ENCODE assay signal across 21 mouse cellular contexts in the genomic region with DNA sequence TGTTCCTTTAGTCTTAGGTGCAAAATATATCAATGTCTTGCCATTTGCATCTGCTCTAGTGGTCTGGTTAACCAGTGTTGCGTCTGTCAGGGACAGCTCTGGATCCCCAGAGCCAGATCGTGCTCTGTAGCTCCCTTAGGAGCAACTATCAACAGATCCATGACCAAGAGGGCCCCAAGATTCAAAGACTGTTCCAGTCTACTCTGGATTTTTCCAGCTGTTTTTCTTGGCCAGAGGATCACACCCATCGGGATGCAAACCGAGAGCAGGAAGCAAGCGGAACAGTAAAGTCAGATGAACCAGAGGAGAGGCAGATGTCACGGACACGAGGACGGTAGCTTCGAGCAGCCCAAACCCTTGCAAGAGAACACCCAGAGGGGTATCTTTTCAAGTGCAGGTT. TPM values are rescaled to one million over a fixed set of nuclear protein-coding genes. Genes with fewer than 3 reads are reported as not detected.
DNase-seq lines count a peak whose midpoint lies in the region; ATAC-seq and TF ChIP-seq lines count a peak whose summit lies in the region.
"Had no signal": no experiment of that assay in that cellular context is flagged by ENCODE, and none has a peak within 500 bp of the region (broad histone marks: within the 10 kb centered on the region; RNA-seq: fewer than 3 reads in every experiment).

No protein-coding gene starts in this region.

- peak; percentile 40 to 70 for DNase-seq in heart, adult 18-20 months
- no peak for DNase-seq in heart, postnatal 0 days (ENCODE audit: low spot score)
- no peak for DNase-seq in heart, postnatal 10 days
- DNase-seq in lung, adult 2 months, result no peak
- DNase-seq in lung, postnatal 14 days, result no peak
- DNase-seq: adrenal gland, adult 2 months; adrenal gland, postnatal 25 days; cerebellum, adult 2 months; cerebellum, postnatal 10 days; gastrocnemius, postnatal 10 days; kidney, adult 8-10 months had no signal

- ATAC-seq in heart, embryonic 12.5 days (ENCODE audit: insufficient number of reproducible peaks, low FRiP score), result no peak
- ATAC-seq in heart, postnatal 0 days (ENCODE audit: insufficient read depth, low read depth), result no peak
- no peak for ATAC-seq in neural tube, embryonic 15.5 days (ENCODE audit: low FRiP score)
- ATAC-seq: forebrain, embryonic 15.5 days; intestine, embryonic 16.5 days had no signal

- no peaks in the 10 kb centered on the region for H3K4me1 ChIP-seq in heart, embryonic 12.5 days (replicated peaks)
- peaks cover 4% of the 10 kb centered on the region; the same call in 1 of the 2 replicates for H3K4me1 ChIP-seq in heart, postnatal 0 days (ENCODE audit: control insufficient read depth, insufficient read depth)
- H3K4me1 ChIP-seq in lung, adult 2 months (ENCODE audit: control insufficient read depth, insufficient read depth, low read length), result no peaks in the 10 kb centered on the region
- no peaks in the 10 kb centered on the region for H3K4me1 ChIP-seq in neural tube, embryonic 15.5 days
- H3K4me1 ChIP-seq: forebrain, embryonic 15.5 days had no signal

- TF ChIP-seq EP300 in heart, postnatal 0 days (IDR thresholded peaks at IDR 0.05; ENCODE audit: low read depth), result no peak

- H3K27me3 ChIP-seq in heart, embryonic 12.5 days (replicated peaks), result no peaks in the 10 kb centered on the region
- no peaks in the 10 kb centered on the region for H3K27me3 ChIP-seq in heart, postnatal 0 days (ENCODE audit: control insufficient read depth, insufficient read depth, low read length)
- H3K27me3 ChIP-seq in neural tube, embryonic 15.5 days (replicated peaks), result no peaks in the 10 kb centered on the region
- H3K27me3 ChIP-seq: forebrain, embryonic 15.5 days; heart, embryonic 15.5 days; hindbrain, embryonic 13.5 days had no signal

- H3K4me3 ChIP-seq in heart, embryonic 12.5 days, result no peak overlapping the region
- no peak overlapping the region for H3K4me3 ChIP-seq in heart, postnatal 0 days (ENCODE audit: low read depth, low read length)
- peak overlapping the region; percentile 22 for H3K4me3 ChIP-seq in lung, adult 2 months (replicated peaks; ENCODE audit: extremely low read depth, low read depth, low read length)
- H3K4me3 ChIP-seq in neural tube, embryonic 15.5 days (replicated peaks), result no peak overlapping the region
- H3K4me3 ChIP-seq: embryonic facial prominence, embryonic 10.5 days; forebrain, embryonic 15.5 days; heart, embryonic 15.5 days; hindbrain, embryonic 13.5 days had no signal

- H3K27ac ChIP-seq in heart, embryonic 12.5 days (ENCODE audit: poor library complexity, severe bottlenecking), result no peak overlapping the region
- H3K27ac ChIP-seq in heart, postnatal 0 days (ENCODE audit: low read depth), result peak overlapping the region; percentile 9; the same call in 1 of the 2 replicates
- no peak overlapping the region for H3K27ac ChIP-seq in neural tube, embryonic 15.5 days (replicated peaks)
- H3K27ac ChIP-seq: embryonic facial prominence, embryonic 10.5 days; forebrain, embryonic 15.5 days; heart, embryonic 15.5 days; hindbrain, embryonic 13.5 days had no signal

- H3K9me3 ChIP-seq in heart, embryonic 12.5 days (replicated peaks), result no peaks in the 10 kb centered on the region
- H3K9me3 ChIP-seq in heart, postnatal 0 days (replicated peaks; ENCODE audit: control insufficient read depth, low read length), result no peaks in the 10 kb centered on the region
- no peaks in the 10 kb centered on the region for H3K9me3 ChIP-seq in neural tube, embryonic 15.5 days (replicated peaks)
- H3K9me3 ChIP-seq: embryonic facial prominence, embryonic 10.5 days; forebrain, embryonic 15.5 days; heart, embryonic 15.5 days; hindbrain, embryonic 13.5 days had no signal

- H3K9ac ChIP-seq in heart, embryonic 12.5 days, result no peak overlapping the region
- no peak overlapping the region for H3K9ac ChIP-seq in heart, postnatal 0 days (replicated peaks; ENCODE audit: low read depth, low read length)
- no peak overlapping the region for H3K9ac ChIP-seq in neural tube, embryonic 15.5 days (replicated peaks)
- H3K9ac ChIP-seq: forebrain, embryonic 15.5 days; heart, embryonic 15.5 days; hindbrain, embryonic 13.5 days had no signal

- H3K36me3 ChIP-seq in heart, embryonic 12.5 days, result peaks cover 46% of the 10 kb centered on the region
- peaks cover 38% of the 10 kb centered on the region for H3K36me3 ChIP-seq in heart, postnatal 0 days (replicated peaks; ENCODE audit: control insufficient read depth, insufficient read depth, low read length)
- peaks cover 43% of the 10 kb centered on the region for H3K36me3 ChIP-seq in neural tube, embryonic 15.5 days

- no peak overlapping the region for H3K4me2 ChIP-seq in heart, embryonic 12.5 days
- no peak overlapping the region for H3K4me2 ChIP-seq in heart, postnatal 0 days (ENCODE audit: low read depth, low read length)
- no peak overlapping the region for H3K4me2 ChIP-seq in neural tube, embryonic 15.5 days
- H3K4me2 ChIP-seq: forebrain, embryonic 15.5 days; heart, embryonic 15.5 days; hindbrain, embryonic 13.5 days had no signal

- 79% methylated on average over 9 of the region's 9 CpGs for whole genome bisulfite sequencing in heart, embryonic 12.5 days
- WGBS in heart, postnatal 0 days, result 69% methylated on average over 9 of the region's 9 CpGs
- 80% methylated on average over 9 of the region's 9 CpGs for WGBS in lung, adult 2 months
- 89% methylated on average over 9 of the region's 9 CpGs for WGBS in neural tube, embryonic 15.5 days

- TF ChIP-seq POLR2A in lung, adult 2 months (IDR thresholded peaks at IDR 0.05; ENCODE audit: borderline replicate concordance, extremely low read depth, low read depth, low read length), result no peak

- intact Hi-C loops in heart, postnatal 10 days (cut with DNase I), result no loop called here

- no peak for TF ChIP-seq CTCF in heart, postnatal 0 days (IDR thresholded peaks at IDR 0.05; ENCODE audit: low read depth)
- TF ChIP-seq CTCF in lung, adult 2 months (IDR thresholded peaks at IDR 0.05; ENCODE audit: insufficient read depth, low read length), result no peak

RNA-seq across cellular contexts. Expression of gene Higd1b, which starts 0.5 kb away (rescaled TPM):
- total RNA-seq in heart, adult 18-20 months (2021), result 10 to 100 TPM; 10.6 to 15.7 TPM
- not detected in 2 replicates for polyA plus RNA-seq in heart, embryonic 12.5 days (2016; fragmentation: Nextera tagmentation; extraction: Ambion mirVana)
- 4.6 and 38.7 TPM in 2 replicates for total RNA-seq in heart, postnatal 0 days (2014; rRNA removed; ENCODE audit: low replicate concordance)
- 11.7 and 13.2 TPM in 2 replicates for polyA plus RNA-seq in heart, postnatal 0 days (2015; fragmentation: Nextera tagmentation; extraction: Ambion mirVana)
- total RNA-seq in heart, postnatal 10 days (2021), result 10 to 100 TPM; 19.0 to 23.1 TPM
- 52.5 and 72.6 TPM in 2 replicates for polyA plus RNA-seq in lung, adult 2 months (2012; rRNA removed)
- polyA plus RNA-seq in neural tube, embryonic 15.5 days (2015; fragmentation: Nextera tagmentation; extraction: Ambion mirVana), result 10.5 and 11.8 TPM in 2 replicates
- total RNA-seq: hematopoietic stem cell, adult 5-6 weeks had no signal
- polyA plus RNA-seq: embryonic facial prominence, embryonic 10.5 days had no signal

RNA-seq across cellular contexts. Expression of gene Gjc1, which starts 16.6 kb away (rescaled TPM):
- 10 to 100 TPM; 17.2 to 18.2 TPM for total RNA-seq in heart, adult 18-20 months (2021)
- 69.9 and 72.1 TPM in 2 replicates for polyA plus RNA-seq in heart, embryonic 12.5 days (2016; fragmentation: Nextera tagmentation; extraction: Ambion mirVana)
- 19.2 and 29.4 TPM in 2 replicates for total RNA-seq in heart, postnatal 0 days (2014; rRNA removed; ENCODE audit: low replicate concordance)
- polyA plus RNA-seq in heart, postnatal 0 days (2015; fragmentation: Nextera tagmentation; extraction: Ambion mirVana), result 41.1 and 42.7 TPM in 2 replicates
- total RNA-seq in heart, postnatal 10 days (2021), result 10 to 100 TPM; 57.7 to 74.8 TPM
- polyA plus RNA-seq in lung, adult 2 months (2012; rRNA removed), result 9.1 and 14.8 TPM in 2 replicates
- polyA plus RNA-seq in neural tube, embryonic 15.5 days (2015; fragmentation: Nextera tagmentation; extraction: Ambion mirVana), result 31.9 and 32.8 TPM in 2 replicates
- total RNA-seq: hematopoietic stem cell, adult 5-6 weeks had no signal

RNA-seq across cellular contexts. Expression of gene Eftud2, which starts 44.6 kb away (rescaled TPM):
- total RNA-seq in heart, adult 18-20 months (2021), result 10 to 100 TPM; 34.1 to 42.6 TPM
- 145 and 146 TPM in 2 replicates for polyA plus RNA-seq in heart, embryonic 12.5 days (2016; fragmentation: Nextera tagmentation; extraction: Ambion mirVana)
- 36.6 and 42.6 TPM in 2 replicates for total RNA-seq in heart, postnatal 0 days (2014; rRNA removed; ENCODE audit: low replicate concordance)
- polyA plus RNA-seq in heart, postnatal 0 days (2015; fragmentation: Nextera tagmentation; extraction: Ambion mirVana), result 56.7 and 59.1 TPM in 2 replicates
- 10 to 100 TPM; 48.5 to 59.2 TPM for total RNA-seq in heart, postnatal 10 days (2021)
- 74.5 and 77.7 TPM in 2 replicates for polyA plus RNA-seq in lung, adult 2 months (2012; rRNA removed)
- 121 and 147 TPM in 2 replicates for polyA plus RNA-seq in neural tube, embryonic 15.5 days (2015; fragmentation: Nextera tagmentation; extraction: Ambion mirVana)

RNA-seq across cellular contexts. Expression of gene Ccdc103, which starts 44.9 kb away (rescaled TPM):
- total RNA-seq in heart, adult 18-20 months (2021), result not detected
- polyA plus RNA-seq in heart, embryonic 12.5 days (2016; fragmentation: Nextera tagmentation; extraction: Ambion mirVana), result 0.42 and 0.71 TPM in 2 replicates
- total RNA-seq in heart, postnatal 0 days (2014; rRNA removed; ENCODE audit: low replicate concordance), result not detected in 2 replicates
- 0.66 and 0.75 TPM in 2 replicates for polyA plus RNA-seq in heart, postnatal 0 days (2015; fragmentation: Nextera tagmentation; extraction: Ambion mirVana)
- total RNA-seq in heart, postnatal 10 days (2021), result under 1 TPM; 0.14 to 0.15 TPM
- 1.00 and 1.3 TPM in 2 replicates for polyA plus RNA-seq in lung, adult 2 months (2012; rRNA removed)
- polyA plus RNA-seq in neural tube, embryonic 15.5 days (2015; fragmentation: Nextera tagmentation; extraction: Ambion mirVana), result 1.5 and 1.7 TPM in 2 replicates

RNA-seq across cellular contexts. Expression of gene Fam187a, which starts 48.8 kb away (rescaled TPM):
- not detected for total RNA-seq in heart, adult 18-20 months (2021)
- not detected in 2 replicates for polyA plus RNA-seq in heart, embryonic 12.5 days (2016; fragmentation: Nextera tagmentation; extraction: Ambion mirVana)
- not detected in 2 replicates for total RNA-seq in heart, postnatal 0 days (2014; rRNA removed; ENCODE audit: low replicate concordance)
- polyA plus RNA-seq in heart, postnatal 0 days (2015; fragmentation: Nextera tagmentation; extraction: Ambion mirVana), result not detected in 2 replicates
- total RNA-seq in heart, postnatal 10 days (2021), result not detected
- polyA plus RNA-seq in lung, adult 2 months (2012; rRNA removed), result 0.11 and 0.19 TPM in 2 replicates
- polyA plus RNA-seq in neural tube, embryonic 15.5 days (2015; fragmentation: Nextera tagmentation; extraction: Ambion mirVana), result not detected in 2 replicates
- total RNA-seq: adrenal gland, adult 2 months; adrenal gland, postnatal 25 days; ES-E14; gastrocnemius, postnatal 10 days; hematopoietic stem cell, adult 5-6 weeks had no signal
- polyA plus RNA-seq: adrenal gland, adult 2 months; cerebellum, adult 2 months; embryonic facial prominence, embryonic 10.5 days; embryonic facial prominence, embryonic 14.5 days; forebrain, embryonic 15.5 days; heart, embryonic 15.5 days; hindbrain, embryonic 13.5 days; intestine, embryonic 16.5 days had no signal

Comparison
In these comparisons a context has a peak if more than half of its experiments do, and no peak if none do; other contexts are left out.
1. DNase-seq: peak in heart, adult 18-20 months (2 of 2); none in heart, postnatal 0 days (single experiment), heart, postnatal 10 days (0 of 2), lung, adult 2 months (single experiment) and lung, postnatal 14 days (single experiment).
2. RNA of gene Higd1b, which starts 0.5 kb away (polyA plus RNA-seq): 52.5 to 72.6 TPM in lung, adult 2 months, 11.7 to 13.2 TPM in heart, postnatal 0 days and 10.5 to 11.8 TPM in neural tube, embryonic 15.5 days; not detected in heart, embryonic 12.5 days; every median in the first group is over 10 times any median in the second.